ENCODE assay signal across 24 mouse cellular contexts in the genomic region with DNA sequence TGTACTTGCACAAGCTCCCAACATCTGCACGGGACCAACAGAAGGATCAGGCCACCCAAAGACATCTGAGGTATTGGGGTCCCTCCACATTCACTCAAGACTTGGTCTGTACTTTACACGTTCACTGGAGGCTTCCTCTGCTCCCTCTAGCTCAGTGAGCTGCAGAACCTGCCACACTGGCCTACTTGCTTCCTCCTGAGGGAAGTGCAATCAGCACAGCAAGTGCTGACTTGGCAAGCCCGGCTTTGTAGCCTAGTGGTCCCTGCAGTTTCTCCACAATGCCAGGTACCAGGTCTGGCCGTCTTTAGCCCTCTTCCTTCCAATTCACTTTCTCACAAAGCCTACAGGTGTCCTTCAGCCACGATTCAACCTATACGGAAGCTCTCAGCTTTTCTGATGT. TPM values are rescaled to one million over a fixed set of nuclear protein-coding genes. Genes with fewer than 3 reads are reported as not detected.
A peak's percentile ranks its signal among the peaks of the same experiment; 100 is the strongest.
DNase-seq lines count a peak whose midpoint lies in the region; ATAC-seq lines count a peak whose summit lies in the region.
"Had no signal": no experiment of that assay in that cellular context is flagged by ENCODE, and none has a peak within 500 bp of the region (broad histone marks: within the 10 kb centered on the region; RNA-seq: fewer than 3 reads in every experiment).

No protein-coding gene starts in this region.

- peaks cover 42% of the 10 kb centered on the region for H3K4me1 ChIP-seq in forebrain, embryonic 15.5 days
- peaks cover 40% of the 10 kb centered on the region for H3K4me1 ChIP-seq in forebrain, embryonic 10.5 days
- H3K4me1 ChIP-seq in limb, embryonic 15.5 days = peaks cover 33% of the 10 kb centered on the region
- peaks cover 40% of the 10 kb centered on the region for H3K4me1 ChIP-seq in limb, embryonic 10.5 days
- peaks cover 46% of the 10 kb centered on the region for H3K4me1 ChIP-seq in embryonic facial prominence, embryonic 10.5 days

- peaks cover under 1% of the 10 kb centered on the region for H3K36me3 ChIP-seq in forebrain, embryonic 15.5 days
- H3K36me3 ChIP-seq in forebrain, embryonic 10.5 days (replicated peaks) = peaks cover 14% of the 10 kb centered on the region
- H3K36me3 ChIP-seq in limb, embryonic 15.5 days = peaks cover 6% of the 10 kb centered on the region
- peaks cover 14% of the 10 kb centered on the region for H3K36me3 ChIP-seq in limb, embryonic 10.5 days
- H3K36me3 ChIP-seq in embryonic facial prominence, embryonic 10.5 days (replicated peaks) = peaks cover 17% of the 10 kb centered on the region

- no peak overlapping the region for H3K4me2 ChIP-seq in forebrain, embryonic 15.5 days (replicated peaks)
- no peak overlapping the region for H3K4me2 ChIP-seq in limb, embryonic 15.5 days
- H3K4me2 ChIP-seq: heart, embryonic 12.5 days; hindbrain, embryonic 14.5 days; liver, embryonic 15.5 days; lung, embryonic 14.5 days had no signal

- H3K27ac ChIP-seq in forebrain, embryonic 15.5 days (replicated peaks) = peak overlapping the region; percentile 12; the same call in 1 of the 2 replicates
- no peak overlapping the region for H3K27ac ChIP-seq in forebrain, embryonic 10.5 days
- H3K27ac ChIP-seq in limb, embryonic 15.5 days = 0 out of 2 replicates have a peak overlapping the region, but pooled peaks have one; percentile 17
- H3K27ac ChIP-seq in limb, embryonic 10.5 days = no peak overlapping the region
- no peak overlapping the region for H3K27ac ChIP-seq in embryonic facial prominence, embryonic 10.5 days (replicated peaks)
- H3K27ac ChIP-seq: hindbrain, embryonic 14.5 days; liver, embryonic 15.5 days had no signal

- no peak for DNase-seq in forebrain, embryonic 10.5 days (ENCODE audit: extremely low spot score, low spot score)
- no peak for DNase-seq in limb, embryonic 10.5 days (ENCODE audit: low spot score)
- DNase-seq in urinary bladder, postnatal 25 days (ENCODE audit: low spot score) = peak; percentile 39
- DNase-seq in urinary bladder, adult 2 months (ENCODE audit: low spot score) = no peak
- DNase-seq in embryonic facial prominence, embryonic 10.5 days (ENCODE audit: low spot score) = no peak
- no peak for DNase-seq in kidney, adult 9 months
- DNase-seq: adrenal gland, postnatal 10 days; cerebellum, adult 11-12 months; cerebellum, postnatal 14 days; gastrocnemius, postnatal 25 days; heart, adult 18-20 months; heart, postnatal 4 days; kidney, adult 8-10 months; kidney, postnatal 10 days; lung, embryonic 14.5 days; lung, postnatal 14 days; midbrain, embryonic 14.5 days had no signal

- H3K4me3 ChIP-seq in forebrain, embryonic 15.5 days = no peak overlapping the region
- H3K4me3 ChIP-seq in forebrain, embryonic 10.5 days = no peak overlapping the region
- H3K4me3 ChIP-seq in limb, embryonic 15.5 days = no peak overlapping the region
- H3K4me3 ChIP-seq in limb, embryonic 10.5 days = no peak overlapping the region
- no peak overlapping the region for H3K4me3 ChIP-seq in embryonic facial prominence, embryonic 10.5 days
- H3K4me3 ChIP-seq: heart, embryonic 12.5 days; liver, embryonic 15.5 days had no signal

- H3K9me3 ChIP-seq in forebrain, embryonic 15.5 days = no peaks in the 10 kb centered on the region
- no peaks in the 10 kb centered on the region for H3K9me3 ChIP-seq in forebrain, embryonic 10.5 days
- H3K9me3 ChIP-seq in limb, embryonic 15.5 days = no peaks in the 10 kb centered on the region
- H3K9me3 ChIP-seq in limb, embryonic 10.5 days (replicated peaks) = no peaks in the 10 kb centered on the region
- H3K9me3 ChIP-seq in embryonic facial prominence, embryonic 10.5 days = no peaks in the 10 kb centered on the region
- H3K9me3 ChIP-seq: heart, embryonic 12.5 days; liver, embryonic 15.5 days had no signal

- 76% methylated on average over 6 of the region's 6 CpGs for WGBS in forebrain, embryonic 15.5 days
- 72% methylated on average over 6 of the region's 6 CpGs for WGBS in forebrain, embryonic 10.5 days
- 59% methylated on average over 6 of the region's 6 CpGs for WGBS in limb, embryonic 15.5 days
- 70% methylated on average over 6 of the region's 6 CpGs for WGBS in limb, embryonic 10.5 days
- WGBS in embryonic facial prominence, embryonic 10.5 days = 72% methylated on average over 6 of the region's 6 CpGs

- H3K9ac ChIP-seq in forebrain, embryonic 15.5 days (replicated peaks) = no peak overlapping the region
- H3K9ac ChIP-seq in limb, embryonic 15.5 days = no peak overlapping the region
- H3K9ac ChIP-seq: heart, embryonic 12.5 days; hindbrain, embryonic 14.5 days; liver, embryonic 15.5 days; lung, embryonic 14.5 days had no signal

- H3K27me3 ChIP-seq in forebrain, embryonic 15.5 days = no peaks in the 10 kb centered on the region
- H3K27me3 ChIP-seq in forebrain, embryonic 10.5 days (ENCODE audit: poor library complexity, severe bottlenecking) = peaks cover 33% of the 10 kb centered on the region
- no peaks in the 10 kb centered on the region for H3K27me3 ChIP-seq in limb, embryonic 15.5 days
- peaks cover 11% of the 10 kb centered on the region for H3K27me3 ChIP-seq in limb, embryonic 10.5 days (ENCODE audit: low read depth, poor library complexity, severe bottlenecking)
- 0 out of 2 replicates have a peak, but pooled peaks cover 18% of the 10 kb centered on the region for H3K27me3 ChIP-seq in embryonic facial prominence, embryonic 10.5 days (replicated peaks; ENCODE audit: low read depth, poor library complexity, severe bottlenecking)
- H3K27me3 ChIP-seq: Patski had no signal

- ATAC-seq in forebrain, embryonic 15.5 days (replicated peaks) = no peak
- no peak for ATAC-seq in limb, embryonic 15.5 days (ENCODE audit: insufficient number of reproducible peaks, low FRiP score, low TSS enrichment, low read depth)
- ATAC-seq: forebrain, embryonic 14.5 days; Patski had no signal

RNA-seq across cellular contexts. Expression of a gene that starts 1.9 kb away (rescaled TPM):
- polyA plus RNA-seq in forebrain, embryonic 15.5 days (2015; fragmentation: Nextera tagmentation; extraction: Ambion mirVana) = 14.4 and 15.5 TPM in 2 replicates
- 3.4 and 3.8 TPM in 2 replicates for polyA plus RNA-seq in forebrain, embryonic 10.5 days (2016; fragmentation: Nextera tagmentation; extraction: Ambion mirVana)
- polyA plus RNA-seq in limb, embryonic 15.5 days (2015; fragmentation: Nextera tagmentation; extraction: Ambion mirVana) = 3.8 and 4.9 TPM in 2 replicates
- polyA plus RNA-seq in limb, embryonic 10.5 days (2016; fragmentation: Nextera tagmentation; extraction: Ambion mirVana) = 3.4 and 5.4 TPM in 2 replicates
- polyA plus RNA-seq in urinary bladder, adult 2 months (2012; rRNA removed) = 61.6 and 68.4 TPM in 2 replicates
- 3.7 and 4.8 TPM in 2 replicates for polyA plus RNA-seq in embryonic facial prominence, embryonic 10.5 days (2016; fragmentation: Nextera tagmentation; extraction: Ambion mirVana)

RNA-seq across cellular contexts. Expression of a gene that starts 18.5 kb away (rescaled TPM):
- polyA plus RNA-seq in forebrain, embryonic 15.5 days (2015; fragmentation: Nextera tagmentation; extraction: Ambion mirVana) = 24.0 and 24.4 TPM in 2 replicates
- polyA plus RNA-seq in forebrain, embryonic 10.5 days (2016; fragmentation: Nextera tagmentation; extraction: Ambion mirVana) = 34.5 and 35.8 TPM in 2 replicates
- 19.6 and 19.8 TPM in 2 replicates for polyA plus RNA-seq in limb, embryonic 15.5 days (2015; fragmentation: Nextera tagmentation; extraction: Ambion mirVana)
- 39.2 and 45.4 TPM in 2 replicates for polyA plus RNA-seq in limb, embryonic 10.5 days (2016; fragmentation: Nextera tagmentation; extraction: Ambion mirVana)
- 11.1 and 13.9 TPM in 2 replicates for polyA plus RNA-seq in urinary bladder, adult 2 months (2012; rRNA removed)
- polyA plus RNA-seq in embryonic facial prominence, embryonic 10.5 days (2016; fragmentation: Nextera tagmentation; extraction: Ambion mirVana) = 40.9 and 41.8 TPM in 2 replicates

RNA-seq across cellular contexts. Expression of a gene that starts 19.2 kb away (rescaled TPM):
- 83.9 and 87.1 TPM in 2 replicates for polyA plus RNA-seq in forebrain, embryonic 15.5 days (2015; fragmentation: Nextera tagmentation; extraction: Ambion mirVana)
- polyA plus RNA-seq in forebrain, embryonic 10.5 days (2016; fragmentation: Nextera tagmentation; extraction: Ambion mirVana) = 71.4 and 75.0 TPM in 2 replicates
- polyA plus RNA-seq in limb, embryonic 15.5 days (2015; fragmentation: Nextera tagmentation; extraction: Ambion mirVana) = 62.5 and 65.1 TPM in 2 replicates
- 69.8 and 75.3 TPM in 2 replicates for polyA plus RNA-seq in limb, embryonic 10.5 days (2016; fragmentation: Nextera tagmentation; extraction: Ambion mirVana)
- 54.6 and 64.0 TPM in 2 replicates for polyA plus RNA-seq in urinary bladder, adult 2 months (2012; rRNA removed)
- polyA plus RNA-seq in embryonic facial prominence, embryonic 10.5 days (2016; fragmentation: Nextera tagmentation; extraction: Ambion mirVana) = 70.6 and 74.8 TPM in 2 replicates

RNA-seq across cellular contexts. Expression of a gene that starts 27.2 kb away (rescaled TPM):
- polyA plus RNA-seq in forebrain, embryonic 15.5 days (2015; fragmentation: Nextera tagmentation; extraction: Ambion mirVana) = 25.7 and 27.7 TPM in 2 replicates
- 47.9 and 52.4 TPM in 2 replicates for polyA plus RNA-seq in forebrain, embryonic 10.5 days (2016; fragmentation: Nextera tagmentation; extraction: Ambion mirVana)
- polyA plus RNA-seq in limb, embryonic 15.5 days (2015; fragmentation: Nextera tagmentation; extraction: Ambion mirVana) = 66.8 and 68.3 TPM in 2 replicates
- 87.5 and 90.8 TPM in 2 replicates for polyA plus RNA-seq in limb, embryonic 10.5 days (2016; fragmentation: Nextera tagmentation; extraction: Ambion mirVana)
- 54.3 and 71.9 TPM in 2 replicates for polyA plus RNA-seq in urinary bladder, adult 2 months (2012; rRNA removed)
- polyA plus RNA-seq in embryonic facial prominence, embryonic 10.5 days (2016; fragmentation: Nextera tagmentation; extraction: Ambion mirVana) = 69.8 and 75.0 TPM in 2 replicates

RNA-seq across cellular contexts. Expression of a gene that starts 56.1 kb away (rescaled TPM):
- polyA plus RNA-seq in forebrain, embryonic 15.5 days (2015; fragmentation: Nextera tagmentation; extraction: Ambion mirVana) = 30.0 and 32.3 TPM in 2 replicates
- polyA plus RNA-seq in forebrain, embryonic 10.5 days (2016; fragmentation: Nextera tagmentation; extraction: Ambion mirVana) = 53.9 and 54.1 TPM in 2 replicates
- 29.1 and 29.2 TPM in 2 replicates for polyA plus RNA-seq in limb, embryonic 15.5 days (2015; fragmentation: Nextera tagmentation; extraction: Ambion mirVana)
- polyA plus RNA-seq in limb, embryonic 10.5 days (2016; fragmentation: Nextera tagmentation; extraction: Ambion mirVana) = 52.1 and 54.0 TPM in 2 replicates
- 18.1 and 18.5 TPM in 2 replicates for polyA plus RNA-seq in urinary bladder, adult 2 months (2012; rRNA removed)
- polyA plus RNA-seq in embryonic facial prominence, embryonic 10.5 days (2016; fragmentation: Nextera tagmentation; extraction: Ambion mirVana) = 56.3 and 57.8 TPM in 2 replicates

Comparison
In these comparisons a context has a peak if more than half of its experiments do, and no peak if none do; other contexts are left out.
1. H3K27ac ChIP-seq: peak in forebrain, embryonic 15.5 days (single experiment) and limb, embryonic 15.5 days (single experiment); none in forebrain, embryonic 10.5 days (single experiment), limb, embryonic 10.5 days (single experiment) and embryonic facial prominence, embryonic 10.5 days (single experiment).